Mouse (Mus musculus) G1E (cell line): ENCODE results near the gene Cfp.

ENCODE experiments used
- CTCF ChIP-seq: IDR thresholded peaks from 2 replicates; pipeline ENCODE4 v1.5.1; 2012; ENCODE audit warnings: low read depth, low read length, inconsistent platforms, mixed read lengths
- GATA1 ChIP-seq: IDR thresholded peaks from 2 replicates; pipeline ENCODE4 v1.6.1; 2012; ENCODE audit warnings: borderline replicate concordance, low read length, inconsistent platforms, mixed read lengths
- GATA2 ChIP-seq: IDR thresholded peaks from 2 replicates; pipeline ENCODE4 v1.6.1; 2012; ENCODE audit warnings: low read depth, low read length, inconsistent platforms, borderline replicate concordance
- POLR2AphosphoS5 ChIP-seq: IDR thresholded peaks from 2 replicates; pipeline ENCODE4 v1.6.1; 2012; ENCODE audit warnings: low read depth, low read length, inconsistent platforms; ENCODE audit not compliant: insufficient replicate concordance
- TAL1 ChIP-seq: conservative IDR thresholded peaks from 2 replicates; pipeline ENCODE4 v1.6.1; 2012; ENCODE audit warnings: low read depth, low read length, inconsistent platforms, mixed read lengths

DNA sequence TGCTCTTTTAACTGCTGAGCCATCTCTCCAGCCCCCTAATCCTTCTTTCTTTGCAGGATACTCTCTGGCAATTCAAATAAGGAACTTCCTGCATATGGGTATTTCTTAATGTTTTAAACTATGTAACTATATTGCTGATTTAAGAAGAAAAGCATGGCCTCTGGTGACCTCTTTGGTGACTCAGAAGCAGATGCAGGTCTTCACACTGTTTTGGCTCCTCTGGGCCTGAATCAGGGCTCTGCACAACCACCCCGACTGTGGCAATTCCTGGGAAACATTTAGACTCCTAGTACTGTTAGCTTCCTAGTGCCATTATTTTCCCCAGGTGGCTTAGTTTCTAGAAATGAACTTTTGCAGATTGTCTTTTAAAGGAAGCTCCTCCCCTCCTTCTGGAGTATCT, 7.8 kb downstream of the Cfp start:
- TF ChIP-seq CTCF: no peak
- no peak for TF ChIP-seq GATA1
- no peak for TF ChIP-seq GATA2
- no peak for TF ChIP-seq POLR2AphosphoS5
- TF ChIP-seq TAL1: no peak
